Mouse (Mus musculus) c-Kit-positive CD71-positive TER-119-negative erythroid progenitor cells, embryonic 14.5 days (primary cell): ENCODE data around the gene Gm11992.

Source experiments
- DNase-seq: peaks from one replicate; pipeline ENCODE4 v3.0.0-alpha.2; 2013; ENCODE audit warnings: low read depth

Gm11992 gene

DNA sequence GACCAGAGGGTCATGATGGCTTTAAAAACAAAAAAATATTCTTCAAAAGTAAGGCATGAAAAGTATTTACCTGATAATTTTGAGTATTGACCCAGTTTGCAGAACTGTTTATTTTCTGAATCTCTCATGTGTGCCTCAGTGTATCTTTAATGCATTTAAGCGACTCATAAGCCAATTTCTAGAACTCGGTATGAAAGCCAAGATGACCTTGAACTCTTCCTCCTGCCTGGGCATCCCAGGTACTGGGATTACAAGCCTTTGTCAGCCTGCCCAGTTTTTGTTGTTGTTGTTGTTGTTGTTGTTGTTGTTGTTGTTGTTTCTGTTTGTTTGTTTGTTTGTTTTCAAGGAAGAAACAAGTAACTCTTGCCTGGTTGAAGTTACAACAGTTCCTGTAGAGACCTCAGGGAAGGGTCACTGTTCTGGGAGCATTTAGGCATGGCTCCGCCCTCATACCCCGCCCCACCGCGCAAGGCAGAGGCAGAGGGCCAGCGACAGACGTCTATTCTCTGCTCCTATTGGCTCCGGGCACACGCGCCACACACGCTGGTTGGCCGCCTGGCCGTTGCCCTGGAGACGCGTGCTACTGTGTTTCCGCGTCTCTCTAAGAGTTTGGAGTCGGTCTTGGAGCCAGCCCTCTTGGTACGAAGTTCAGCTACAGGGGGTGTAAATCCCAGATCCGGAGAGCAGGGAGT is at the start of gene Gm11992:
TSS of gene Gm11992 (plus strand) at position 584 of the 692 bp plus-strand sequence.
- peak; percentile 65 for DNase-seq

DNA sequence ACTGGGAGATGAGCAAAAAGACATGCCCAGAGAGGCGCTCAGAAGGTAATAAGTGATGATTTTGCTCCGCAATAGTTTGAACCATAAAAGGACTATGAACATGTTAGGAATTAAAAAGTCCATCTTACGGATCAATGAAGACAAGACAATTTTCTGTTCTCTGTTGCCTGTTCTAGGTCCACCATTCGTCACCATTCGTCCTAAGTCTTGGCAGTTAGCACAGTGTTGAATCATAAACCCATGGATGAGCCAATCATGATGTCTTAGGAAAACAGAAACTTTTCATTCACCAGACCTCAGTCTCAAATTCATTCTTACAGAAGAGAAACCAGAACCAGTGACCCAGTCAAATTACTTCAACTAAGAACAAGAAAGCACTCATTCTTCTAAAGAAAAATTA is 39.6 kb upstream of the Gm11992 start:
- no peak for DNase-seq

DNA sequence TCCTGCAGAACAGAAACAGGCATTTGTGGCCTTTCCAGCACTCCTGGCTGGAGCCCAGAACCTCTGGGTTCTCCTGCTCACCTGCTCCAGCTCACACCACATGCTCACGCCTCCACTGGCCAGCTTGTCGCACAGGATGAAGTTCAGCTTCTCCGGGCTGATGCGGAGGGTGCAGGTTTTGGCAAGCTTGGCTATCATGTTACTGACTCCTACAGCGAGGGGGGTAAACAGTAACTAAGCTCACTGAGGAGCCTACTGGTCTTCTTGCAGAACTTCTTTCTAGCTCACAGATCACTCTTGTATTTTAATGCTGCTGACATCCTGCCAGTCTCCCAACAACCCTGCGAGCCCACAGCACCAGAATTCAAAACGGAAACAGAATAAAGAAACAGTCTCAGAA is 38.0 kb upstream of the Gm11992 start:
- peak; percentile 33 for DNase-seq

DNA sequence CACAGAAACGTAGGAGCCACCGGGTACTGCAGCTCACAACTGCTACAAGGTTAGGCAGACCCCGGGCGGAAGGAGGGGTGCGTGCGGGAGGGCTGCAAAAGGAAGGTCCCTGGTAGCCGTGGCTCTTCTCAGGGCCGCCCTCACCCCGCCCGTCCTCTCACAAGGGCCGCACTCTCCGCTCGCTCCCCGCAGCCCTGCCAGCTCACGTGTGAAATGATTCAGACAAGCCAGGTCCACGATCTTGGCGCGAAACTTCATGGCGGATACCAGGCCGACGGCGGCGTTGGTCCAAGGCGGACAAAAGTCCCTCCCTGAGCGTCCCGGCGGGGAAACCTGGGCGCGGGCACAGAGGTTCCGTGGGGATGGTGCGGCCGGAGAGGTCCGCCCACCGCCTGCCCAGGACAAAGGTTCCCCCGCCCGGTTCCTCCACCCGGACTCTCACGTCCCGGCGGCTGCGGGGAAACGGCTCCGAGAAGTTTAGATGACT is 37.5 kb upstream of the Gm11992 start, which contains the start of gene Hus1:
TSS of gene Hus1 (minus strand) at position 339 of the 487 bp plus-strand sequence.
- peak; percentile 81 for DNase-seq

DNA sequence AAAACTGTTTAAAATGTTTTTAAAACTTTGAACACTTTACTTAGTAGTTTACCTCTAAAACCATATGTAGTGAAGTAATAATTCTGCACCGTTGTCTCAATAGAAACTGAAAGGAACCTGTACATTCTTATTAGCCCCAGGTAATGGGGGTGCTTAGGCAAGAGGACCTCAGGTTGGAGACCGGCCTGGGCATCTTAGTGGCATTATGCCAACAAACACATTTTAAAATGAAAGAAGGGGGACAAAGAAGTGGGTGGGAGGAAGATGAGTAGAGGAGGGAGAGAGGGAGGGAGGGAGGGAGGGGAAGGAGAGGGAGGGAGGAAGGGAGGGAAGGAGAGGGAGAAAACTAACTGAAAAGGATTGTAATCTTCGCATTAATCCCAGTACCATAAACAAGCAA is 37.0 kb upstream of the Gm11992 start:
- no peak for DNase-seq

DNA sequence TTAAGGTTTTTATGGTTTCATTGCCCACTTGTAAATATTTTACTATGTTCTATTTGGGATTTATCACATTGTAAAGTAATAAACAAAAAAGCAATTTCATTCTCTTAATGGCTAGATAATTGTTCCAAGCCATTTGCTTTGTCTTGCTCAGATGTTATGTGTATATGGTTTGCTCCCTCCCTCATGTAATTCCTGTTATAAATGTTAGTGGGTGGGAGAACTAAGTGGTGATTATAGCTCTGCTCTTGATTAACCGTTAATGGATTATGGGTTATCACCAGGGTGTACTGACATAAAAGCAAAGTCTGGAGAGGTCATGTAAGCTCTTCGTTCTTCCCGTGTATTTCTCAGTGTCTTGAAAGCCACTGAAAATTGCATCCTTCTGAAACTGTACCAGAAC is 33.7 kb upstream of the Gm11992 start:
- DNase-seq: no peak

DNA sequence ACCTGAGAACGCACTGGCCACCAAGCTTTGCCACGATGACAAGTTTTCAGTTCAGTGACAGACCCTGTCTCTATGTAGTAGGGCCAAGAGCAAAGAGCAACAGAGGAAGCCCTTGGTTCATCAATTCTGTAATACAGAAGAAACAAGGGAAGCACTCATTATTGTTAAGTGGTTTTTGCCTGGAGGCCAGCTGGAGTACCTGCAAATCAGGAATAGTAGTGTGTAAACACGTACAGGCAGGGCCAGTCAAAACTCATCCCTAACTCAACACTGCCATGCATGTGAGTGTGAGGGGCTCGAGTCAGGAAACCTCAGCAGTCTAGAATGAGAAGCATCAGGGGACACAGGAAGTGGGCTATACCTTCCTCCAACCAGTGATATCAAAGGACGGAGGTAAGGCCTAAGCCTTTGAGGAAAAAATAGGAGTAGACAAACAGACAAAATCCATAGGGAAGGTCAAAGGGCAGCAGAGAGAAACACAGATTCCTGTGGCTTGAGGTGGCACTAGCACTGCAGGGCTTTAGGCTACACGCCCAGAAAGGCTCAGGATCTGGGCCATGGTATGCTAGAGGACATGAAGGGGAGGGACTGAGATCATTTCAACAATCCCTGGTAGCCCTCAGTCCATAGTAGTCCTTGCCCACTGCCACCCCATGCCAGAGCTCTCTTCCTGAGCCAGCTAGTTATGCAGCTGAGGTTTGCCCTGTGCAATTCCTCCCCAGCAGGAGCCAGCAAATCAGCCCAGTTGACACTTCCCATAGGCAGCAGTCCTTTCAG is 29.7 kb upstream of the Gm11992 start:
- DNase-seq: no peak

DNA sequence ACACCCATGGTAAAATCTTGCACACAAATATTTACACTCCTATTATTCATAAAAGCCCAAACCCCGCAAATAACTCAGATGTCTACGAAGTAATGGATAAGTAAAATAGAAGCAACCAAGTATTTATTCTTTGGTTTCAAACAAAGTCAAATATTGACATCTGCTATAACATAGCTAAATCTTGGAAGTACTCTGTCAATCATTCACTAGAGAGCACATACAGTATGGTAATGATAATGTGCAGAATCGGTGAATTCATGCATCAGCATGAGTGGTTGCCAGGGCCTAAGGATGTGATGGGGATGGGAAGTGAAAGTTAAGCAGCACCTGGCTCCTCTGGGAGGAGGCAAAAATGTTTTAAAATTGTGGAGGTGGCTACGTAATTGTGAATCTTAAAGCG is 28.2 kb upstream of the Gm11992 start:
- no peak for DNase-seq

DNA sequence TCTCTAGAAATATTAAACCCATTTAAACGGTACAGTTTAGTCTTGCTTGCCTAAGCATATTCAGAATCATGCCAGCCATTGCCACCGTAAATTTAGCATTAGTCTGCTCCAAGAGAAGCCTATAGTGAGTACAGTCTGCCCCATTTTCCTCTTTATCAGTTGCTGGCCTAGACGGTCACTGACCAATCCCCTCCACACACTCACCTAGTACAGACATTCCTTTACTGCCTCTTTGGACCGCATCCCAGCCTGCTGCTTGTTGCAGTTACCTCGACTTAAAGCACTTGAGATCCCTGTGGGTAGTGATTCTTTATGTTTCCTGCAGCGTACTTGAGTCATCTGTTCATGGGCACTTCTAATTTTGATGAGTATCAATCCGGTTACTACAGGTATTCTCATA is 23.6 kb upstream of the Gm11992 start:
- DNase-seq: no peak

DNA sequence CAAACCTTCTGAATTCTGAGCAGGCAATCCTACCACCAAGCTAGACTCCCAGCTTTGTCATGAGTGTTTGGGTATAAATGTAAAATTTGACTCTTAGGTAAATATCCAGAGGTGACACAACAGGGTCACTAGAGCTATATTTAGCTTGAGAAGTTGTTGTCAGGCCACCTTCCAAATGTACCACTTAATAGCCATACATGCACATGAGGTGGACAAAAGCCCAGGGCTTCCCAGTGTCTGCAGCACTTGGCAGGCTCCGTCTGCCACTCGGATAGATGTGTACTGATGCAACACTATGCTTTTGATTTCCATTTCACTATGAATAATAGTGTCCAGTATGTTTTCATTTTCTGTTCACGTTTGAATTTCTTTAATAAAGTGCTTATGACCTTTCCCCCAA is 23.2 kb upstream of the Gm11992 start:
- no peak for DNase-seq

DNA sequence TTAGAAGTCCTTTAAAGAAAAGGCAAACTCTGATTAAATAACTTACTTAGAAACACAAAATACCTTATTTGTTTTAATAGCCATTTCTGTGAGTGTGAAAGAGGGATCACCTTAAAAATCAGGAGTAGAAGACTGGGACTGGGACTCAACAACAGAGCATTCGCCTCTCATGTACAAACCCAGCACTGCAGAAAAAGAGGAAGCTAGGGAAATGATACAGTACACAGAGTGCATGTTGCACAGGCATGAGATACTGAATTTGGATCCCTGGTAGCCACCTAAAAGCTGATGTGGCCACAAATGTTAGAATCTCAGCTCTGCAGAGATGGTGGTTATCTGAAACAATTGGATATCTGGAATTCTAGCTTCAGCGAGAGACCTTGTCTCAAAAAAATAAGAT is 16.9 kb upstream of the Gm11992 start:
- DNase-seq: no peak

DNA sequence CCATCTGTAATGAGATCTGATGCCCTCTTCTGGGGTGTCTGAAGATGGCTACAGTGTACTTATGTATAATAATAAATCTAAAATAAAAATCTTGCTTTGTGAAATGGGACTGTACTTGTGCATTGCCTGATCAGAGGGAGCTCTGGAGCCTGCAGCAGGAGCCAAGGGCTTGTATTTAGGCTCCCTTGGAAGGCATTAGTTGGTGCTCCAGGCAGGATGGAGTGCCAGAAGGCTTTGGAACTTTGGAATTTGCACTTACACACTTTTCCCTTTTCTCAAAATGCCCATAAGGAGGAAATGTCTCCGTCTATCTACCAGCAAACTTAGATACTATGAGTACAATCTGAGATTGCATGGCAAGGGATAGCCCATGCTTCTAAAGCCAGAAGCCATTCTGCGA is 1.8 kb upstream of the Gm11992 start:
- DNase-seq: no peak

DNA sequence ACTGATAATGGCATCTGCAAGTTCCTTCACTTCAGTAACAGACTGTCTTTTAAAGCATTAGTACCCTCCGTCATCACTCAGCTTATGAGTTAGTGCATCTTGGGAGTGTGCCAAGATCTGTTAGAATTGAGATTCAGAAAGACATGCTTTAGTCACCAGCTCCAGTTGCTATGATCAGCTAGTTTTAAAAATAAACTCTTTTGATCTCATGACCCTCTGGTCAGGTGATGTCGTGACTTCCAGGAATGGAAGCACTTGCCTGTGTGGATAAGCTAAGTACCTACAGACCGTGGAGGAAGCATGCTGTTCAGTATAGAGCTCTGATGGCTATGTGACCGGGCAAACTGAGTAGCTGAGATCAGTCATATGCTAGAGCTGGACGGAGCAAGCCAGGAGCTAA is 1.4 kb upstream of the Gm11992 start:
- no peak for DNase-seq

DNA sequence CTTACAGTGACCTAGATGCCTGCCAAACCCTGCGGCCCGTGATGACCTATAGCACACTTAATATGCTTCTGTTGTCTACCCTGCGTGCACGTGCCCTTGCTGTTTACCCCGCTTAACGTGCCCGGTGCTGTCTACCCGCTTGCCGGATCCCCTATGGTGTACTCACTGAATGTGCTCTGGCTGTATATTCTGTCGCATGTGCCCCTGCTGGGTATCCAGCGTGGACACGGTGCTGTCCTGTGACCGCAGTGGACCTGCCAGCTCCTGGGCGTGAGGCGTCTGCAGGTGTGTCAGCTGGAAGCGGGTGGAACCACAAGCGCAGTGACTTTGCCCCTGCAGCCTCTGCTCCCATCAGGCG is 288 bp downstream of the Gm11992 start, which contains the start of gene Sun3:
TSS of gene Sun3 (minus strand) at position 289 of the 358 bp plus-strand sequence.
- no peak for DNase-seq

DNA sequence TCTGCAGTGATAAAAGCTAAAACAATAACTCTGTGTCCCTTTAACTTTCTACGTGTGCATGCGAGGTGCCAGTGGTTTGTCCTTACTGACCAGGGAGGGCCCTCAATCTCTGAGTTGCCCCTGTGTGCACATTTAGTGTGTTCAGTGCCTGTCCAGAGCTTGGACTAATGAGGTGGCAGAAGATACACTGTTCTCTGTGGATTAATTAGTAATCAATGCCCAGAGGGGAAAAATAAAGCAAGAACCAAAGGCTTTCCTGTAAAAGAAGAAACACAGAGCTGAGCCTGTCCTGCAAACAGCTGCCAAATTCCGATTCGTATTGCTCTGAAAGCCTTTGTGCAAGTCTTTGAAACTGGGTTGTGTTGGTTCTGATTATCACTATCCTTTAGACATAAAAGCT is 1.8 kb downstream of the Gm11992 start:
- no peak for DNase-seq

DNA sequence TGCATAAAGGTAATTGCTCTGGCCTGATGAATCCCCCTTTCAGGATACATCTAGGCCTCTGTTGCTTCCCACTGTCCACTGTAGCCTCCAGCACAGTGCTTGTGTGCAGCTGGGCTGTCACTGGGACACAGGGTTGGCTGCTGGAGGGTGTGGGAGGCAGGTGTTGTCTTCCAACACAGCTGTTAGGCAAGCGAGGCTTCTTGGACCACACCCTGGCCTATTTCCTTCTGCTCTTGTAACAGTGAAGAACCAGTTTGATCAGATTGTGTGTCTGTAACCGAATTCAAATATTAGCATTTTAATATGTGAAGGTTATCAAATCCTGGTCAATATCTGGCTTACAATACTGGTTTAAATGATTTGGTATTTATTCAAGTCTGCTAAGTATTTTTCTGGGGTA is 3.5 kb downstream of the Gm11992 start:
- DNase-seq: no peak

DNA sequence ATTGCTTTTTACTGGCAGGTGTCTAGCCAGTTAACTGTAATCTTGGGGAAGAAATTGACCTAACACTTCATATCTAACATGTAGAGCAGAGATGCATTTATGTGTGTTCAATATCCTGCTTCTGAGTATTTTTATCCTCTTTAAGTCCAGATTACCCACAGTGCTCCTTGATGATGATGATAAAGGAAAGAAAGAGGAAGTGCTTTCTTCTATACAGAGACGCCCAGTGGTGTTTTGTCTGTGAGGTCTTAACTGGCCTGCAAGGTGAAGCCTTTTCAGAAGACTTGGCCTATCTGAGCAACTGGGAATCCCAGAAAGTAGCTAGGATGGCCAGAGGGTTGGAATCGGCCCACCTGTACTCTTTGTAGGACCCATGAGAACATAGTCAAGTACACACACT is 8.5 kb downstream of the Gm11992 start:
- DNase-seq: no peak

DNA sequence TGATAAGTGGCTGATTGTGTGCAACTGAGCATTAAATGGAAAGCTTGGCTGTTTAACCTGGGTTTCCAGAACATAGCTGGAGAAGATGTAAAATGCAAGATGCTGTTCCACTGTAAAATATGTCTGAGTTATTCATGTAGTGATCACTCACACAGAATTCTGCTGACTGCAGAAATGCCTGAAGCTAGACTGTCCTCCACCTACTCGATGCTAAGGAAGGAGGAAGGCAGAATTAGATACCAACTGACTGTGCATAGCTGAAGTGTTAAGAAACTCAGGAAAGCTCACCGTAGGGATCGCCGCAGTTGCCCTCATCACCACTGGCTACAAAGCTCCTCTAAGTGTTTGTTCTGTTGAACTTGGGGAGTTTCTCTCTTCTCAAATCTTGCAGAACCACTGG is 9.3 kb downstream of the Gm11992 start:
- DNase-seq: no peak

DNA sequence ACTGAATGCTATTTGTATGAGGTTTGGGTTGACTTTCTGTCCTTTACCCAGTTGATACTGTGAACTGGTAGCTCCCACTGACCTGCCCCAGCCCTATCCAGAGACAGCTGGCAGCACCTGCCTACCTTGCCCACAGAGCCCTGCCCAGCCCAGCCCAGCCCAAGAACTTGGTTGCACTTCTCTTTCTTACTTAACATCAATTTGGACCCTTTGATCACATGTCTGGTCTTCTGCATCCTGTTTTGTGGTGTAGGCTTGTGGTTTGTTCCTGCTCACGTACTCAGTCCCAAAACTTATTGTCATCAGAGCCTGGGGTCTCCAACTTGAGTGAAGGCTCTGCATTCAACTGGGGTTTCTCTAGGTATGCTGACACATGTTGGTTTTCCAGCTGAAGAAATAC is 11.6 kb downstream of the Gm11992 start:
- no peak for DNase-seq

DNA sequence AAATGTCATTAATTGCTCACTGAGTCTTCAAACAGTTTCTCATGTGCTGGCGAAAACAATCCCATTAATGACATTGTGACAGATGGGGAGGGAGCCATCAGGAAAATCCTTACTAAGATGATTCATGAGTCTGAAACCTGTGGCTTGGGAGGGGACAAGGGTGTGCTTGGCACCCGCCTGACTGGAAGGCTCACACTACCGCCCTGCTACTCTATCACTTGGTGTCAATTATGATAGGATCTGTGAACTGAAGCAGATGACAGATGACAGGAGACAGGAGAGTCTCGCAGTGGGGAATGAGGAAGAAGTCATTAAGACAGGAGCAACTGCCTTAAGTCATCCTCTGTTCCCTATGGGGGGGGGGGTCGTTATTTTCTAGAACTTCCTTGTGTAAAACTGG is 12.1 kb downstream of the Gm11992 start:
- DNase-seq: no peak

DNA sequence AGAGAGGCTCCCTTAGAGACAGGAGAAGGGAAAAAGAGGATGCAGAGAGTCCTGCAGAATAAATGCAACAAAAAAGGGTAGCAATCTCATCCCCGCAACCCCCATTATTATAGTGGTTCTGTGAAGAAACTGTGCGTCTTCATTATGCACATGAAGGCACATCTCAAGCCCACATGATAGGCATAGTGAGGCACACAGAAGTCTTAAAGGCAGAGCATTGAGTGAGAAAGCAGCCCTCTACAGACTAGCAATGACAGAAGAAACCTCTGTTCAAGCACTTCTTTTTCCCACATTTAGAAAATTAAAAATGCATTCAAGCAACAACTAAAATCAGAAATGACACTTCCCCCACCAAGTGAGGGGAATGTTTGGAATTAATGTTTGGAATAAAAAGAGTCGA is 28.1 kb downstream of the Gm11992 start:
- DNase-seq: no peak

DNA sequence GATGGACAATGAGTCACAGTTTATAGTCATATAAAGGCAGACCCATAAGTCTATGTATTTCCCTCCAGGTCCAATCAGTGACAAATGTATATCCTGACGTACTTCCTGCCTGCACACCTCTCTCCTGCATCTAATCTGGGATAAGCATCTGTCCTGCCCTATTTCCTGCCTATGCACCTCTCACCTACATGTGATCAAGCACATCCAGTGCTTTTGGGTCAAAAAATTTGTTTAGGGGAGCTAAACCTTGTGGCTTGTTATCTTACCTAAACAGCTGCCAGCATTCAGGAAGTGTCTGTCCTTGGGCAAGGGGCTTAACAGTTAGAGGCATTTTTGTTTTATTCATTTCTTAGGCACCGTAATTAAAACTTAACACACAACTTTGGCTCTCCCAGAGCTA is 64.8 kb downstream of the Gm11992 start:
- DNase-seq: no peak

DNA sequence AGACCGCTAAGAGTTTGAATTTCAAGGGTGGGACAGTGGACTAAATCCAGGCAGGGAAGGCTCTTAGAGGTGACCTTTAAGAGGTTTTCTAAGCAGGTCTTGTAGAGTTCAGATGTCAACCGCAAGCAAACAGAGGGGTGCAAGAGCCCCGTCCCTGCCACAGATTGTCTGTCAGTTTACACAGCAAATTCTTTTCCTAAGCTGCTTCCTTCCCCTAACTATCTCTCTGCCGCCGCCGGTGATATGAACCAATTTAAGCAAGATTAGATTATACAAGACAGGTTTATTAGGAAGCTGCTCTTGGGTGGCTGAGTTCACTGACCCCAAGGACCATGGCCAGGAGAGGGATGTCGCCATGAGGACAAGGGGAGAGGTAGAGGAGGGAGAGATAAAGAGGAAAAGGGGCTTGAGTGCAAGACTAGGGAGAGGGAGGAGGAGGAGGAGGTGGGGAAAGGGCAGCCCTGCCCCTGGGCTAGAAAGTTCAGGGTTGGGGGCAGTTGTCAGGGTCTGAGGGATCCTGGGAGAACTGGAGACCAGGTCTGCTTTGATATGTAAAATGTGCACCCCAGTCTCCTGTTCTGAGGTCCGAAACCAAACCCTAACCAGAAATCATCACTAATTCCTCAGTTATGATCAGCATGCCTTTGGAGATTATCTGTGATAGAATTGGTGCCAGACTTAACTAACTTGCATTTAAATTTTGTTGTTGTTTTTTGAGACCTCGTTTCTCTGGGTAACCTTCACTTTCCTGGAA is 67.2 kb downstream of the Gm11992 start:
- DNase-seq: no peak
